Mouse (Mus musculus) olfactory bulb, adult 2 months (tissue): Measurements from ENCODE around the gene Rpl12.

Source experiments
- CTCF ChIP-seq: fragments of 200-500 bp; IDR thresholded peaks from 2 replicates; pipeline ENCODE4 v1.5.1; 2012; ENCODE audit warnings: low read depth, mild to moderate bottlenecking, low read length, moderate library complexity; ENCODE audit not compliant: insufficient read depth
- POLR2A ChIP-seq: fragments of 200-500 bp; IDR thresholded peaks from 2 replicates; pipeline ENCODE4 v1.6.1; 2012; ENCODE audit warnings: mild to moderate bottlenecking, low read depth, low read length, moderate library complexity; ENCODE audit not compliant: insufficient read depth

- no peak for TF ChIP-seq POLR2A
- no peak for TF ChIP-seq CTCF
Observed at GRCm38 (mm10) chr2:32966184-32966688, 4.9 kb downstream of the Rpl12 start.
